Mouse (Mus musculus) heart, postnatal 25 days (tissue): Measurements from ENCODE around the gene Zfp160. TPM values are rescaled to one million over a fixed set of nuclear protein-coding genes. Genes with fewer than 3 reads are reported as not detected.

Experiments used
- total RNA-seq, 2 experiments: library from RNA; stranded (reverse); gene quantifications; 2 replicates each; pipeline ENCODE4 v1.2.3; 2021

Zfp160 gene
- total RNA-seq, 2 experiments from 2014 or later, result 11.0 to 11.5 TPM

Other genes starting within 250 kb of the Zfp160 start
- gene Vmn1r228, start 222.7 kb upstream of the Zfp160 start, total RNA-seq, result not detected
- gene Vmn1r229, start 197.3 kb upstream of the Zfp160 start, total RNA-seq, result not detected
- not detected for gene Vmn1r230, start 168.5 kb upstream of the Zfp160 start, total RNA-seq
- not detected for gene Vmn1r231, start 103.8 kb upstream of the Zfp160 start, total RNA-seq
- gene Vmn1r232, start 89.2 kb upstream of the Zfp160 start, total RNA-seq, result not detected
- 100 to 1,000 TPM; 186 to 216 TPM for gene Ppp2r1a, start 63.6 kb upstream of the Zfp160 start, total RNA-seq
- not detected for gene Vmn1r233, start 12.4 kb upstream of the Zfp160 start, total RNA-seq
- gene Vmn1r234, start 217.2 kb downstream of the Zfp160 start, total RNA-seq, result not detected
- gene Vmn1r235, start 247.5 kb downstream of the Zfp160 start, total RNA-seq, result not detected